Mouse (Mus musculus) embryonic facial prominence, embryonic 14.5 days (tissue): Measurements from ENCODE around the gene Hist1h2ac. TPM values are rescaled to one million over a fixed set of nuclear protein-coding genes. Genes with fewer than 3 reads are reported as not detected.
A peak's percentile ranks its signal among the peaks of the same experiment; 100 is the strongest.
"Not testable (repeated sequence)": the region's sequence is repeated elsewhere in the genome, so short reads cannot be mapped to it uniquely, and the experiment has no call there.

Source experiments
- ATAC-seq: fragments of 200-750 bp; cut with Nextera tagmentation; 2 replicates; pipeline ENCODE4 v1.8.0; 2017; ENCODE audit warnings: low read depth, moderate number of reproducible peaks, moderate TSS enrichment
- DNase-seq: peaks from one replicate; pipeline ENCODE4 v3.0.0-alpha.2; 2015; ENCODE audit warnings: low spot score
- H3K27ac ChIP-seq: fragments of 300-500 bp; sonication (generic); replicated peaks from 2 replicates; pipeline ENCODE4 v1.5.1; 2014; ENCODE audit warnings: low read depth, mild to moderate bottlenecking, low read length, moderate library complexity
- H3K27me3 ChIP-seq: fragments of 300-500 bp; sonication (generic); replicated peaks from 2 replicates; pipeline ENCODE4 v1.6.1; 2014; ENCODE audit warnings: low read length; ENCODE audit not compliant: control insufficient read depth, insufficient read depth
- H3K36me3 ChIP-seq: fragments of 300-500 bp; sonication (generic); 2 replicates; pipeline ENCODE4 v1.6.1; 2014; ENCODE audit warnings: low read length, mixed read lengths; ENCODE audit not compliant: control insufficient read depth, insufficient read depth
- H3K4me1 ChIP-seq: fragments of 300-500 bp; sonication (generic); 2 replicates; pipeline ENCODE4 v1.6.1; 2014; ENCODE audit warnings: antibody characterized with exemption, low read length; ENCODE audit not compliant: control insufficient read depth, insufficient read depth
- H3K4me2 ChIP-seq: fragments of 300-500 bp; sonication (generic); 2 replicates; pipeline ENCODE4 v1.6.1; 2014; ENCODE audit warnings: low read depth, mild to moderate bottlenecking, low read length, moderate library complexity, mixed read lengths
- H3K4me3 ChIP-seq: fragments of 300-500 bp; sonication (generic); 2 replicates; pipeline ENCODE4 v1.5.1; 2014; ENCODE audit warnings: low read depth, mild to moderate bottlenecking, low read length
- H3K9ac ChIP-seq: fragments of 300-500 bp; sonication (generic); 2 replicates; pipeline ENCODE4 v1.6.1; 2014; ENCODE audit warnings: low read depth, mild to moderate bottlenecking, low read length, moderate library complexity, mixed read lengths
- H3K9me3 ChIP-seq: fragments of 300-500 bp; sonication (generic); 2 replicates; pipeline ENCODE4 v1.6.1; 2016; ENCODE audit warnings: low read length; ENCODE audit not compliant: control insufficient read depth
- WGBS: fragments of 180-500 bp; shearing (Covaris S2); extraction: QIAGEN DNeasy Blood & Tissue Kit; methylation state at CpG from one replicate; pipeline ENCODE4 v1.1.7; 2014; 5-methylcytosine and 5-hydroxymethylcytosine counted together
- polyA plus RNA-seq: library from polyadenylated mRNA; unstranded; fragments of >200 nt; fragmentation: Nextera tagmentation; extraction: Ambion mirVana; gene quantifications from 2 replicates; pipeline ENCODE4 v1.2.1, GENCODE M21; 2014

The Hist1h2ac gene
- polyA plus RNA-seq, 1 experiment from 2014 or later = 1.3 TPM

GRCm38 (mm10) chr13:23685121-23685861, 1.5 kb upstream of the Hist1h2ac start:
- Histone ChIP-seq H3K36me3 (no peaks in the 10 kb centered on the region), H3K27me3 (no peaks in the 10 kb centered on the region), H3K4me3 (peak overlapping the region; percentile 50), H3K4me2 (peak overlapping the region; percentile 79), H3K9ac (peak overlapping the region; percentile 79), H3K27ac (peak overlapping the region; percentile 99), H3K4me1 (peaks cover 16% of the 10 kb centered on the region), H3K9me3 (no peaks in the 10 kb centered on the region)
- DNase-seq = peak; percentile 73
- no peak for ATAC-seq
- 6% methylated on average over 15 of the region's 15 CpGs for WGBS

GRCm38 (mm10) chr13:23684295-23684945, 672 bp upstream of the Hist1h2ac start:
- H3K9me3 ChIP-seq, H3K36me3 ChIP-seq, H3K27me3 ChIP-seq: not testable (repeated sequence)
- peak overlapping the region; percentile 79 for H3K4me2 ChIP-seq
- peaks cover 16% of the 10 kb centered on the region for H3K4me1 ChIP-seq
- ATAC-seq (peak; percentile 2), DNase-seq (peak; percentile 94)
- H3K9ac ChIP-seq = peak overlapping the region; percentile 79
- H3K4me3 ChIP-seq = peak overlapping the region; percentile 50
- H3K27ac ChIP-seq = peak overlapping the region; percentile 99
- WGBS = under 1% methylated on average over 9 of the region's 37 CpGs

- not testable (repeated sequence) for H3K9me3 ChIP-seq, H3K36me3 ChIP-seq, DNase-seq, H3K27me3 ChIP-seq
- ATAC-seq = peak; percentile 28
- 15% methylated on average over 10 of the region's 30 CpGs for WGBS
- Histone ChIP-seq H3K4me1 (peaks cover 16% of the 10 kb centered on the region), H3K4me2 (peak overlapping the region; percentile 68), H3K4me3 (peak overlapping the region; percentile 50), H3K27ac (peak overlapping the region; percentile 92), H3K9ac (peak overlapping the region; percentile 60)
Observed at GRCm38 (mm10) chr13:23682947-23683754, 597 bp downstream of the Hist1h2ac start.

GRCm38 (mm10) chr13:23682623-23682946, 1.2 kb downstream of the Hist1h2ac start:
- WGBS = 42% methylated on average over 1 of the region's 1 CpGs
- Histone ChIP-seq H3K36me3 (no peaks in the 10 kb centered on the region), H3K9ac (peak overlapping the region; percentile 60), H3K27ac (peak overlapping the region; percentile 92), H3K9me3 (no peaks in the 10 kb centered on the region), H3K4me1 (peaks cover 16% of the 10 kb centered on the region), H3K27me3 (no peaks in the 10 kb centered on the region), H3K4me2 (peak overlapping the region; percentile 68), H3K4me3 (peak overlapping the region; percentile 50)
- ATAC-seq (no peak), DNase-seq (no peak)

GRCm38 (mm10) chr13:23681990-23682582, 1.7 kb downstream of the Hist1h2ac start:
- WGBS = 79% methylated on average over 6 of the region's 6 CpGs
- Histone ChIP-seq H3K9me3 (no peaks in the 10 kb centered on the region), H3K9ac (no peak overlapping the region), H3K4me1 (peaks cover 16% of the 10 kb centered on the region), H3K27me3 (no peaks in the 10 kb centered on the region), H3K36me3 (no peaks in the 10 kb centered on the region), H3K4me2 (peak overlapping the region; percentile 68; the same call in 1 of the 2 replicates), H3K4me3 (no peak overlapping the region), H3K27ac (no peak overlapping the region)
- ATAC-seq = no peak
- DNase-seq = no peak

- ATAC-seq = no peak
- 71% methylated on average over 3 of the region's 3 CpGs for WGBS
- peak; percentile 3 for DNase-seq
- Histone ChIP-seq H3K4me3 (no peak overlapping the region), H3K4me2 (no peak overlapping the region), H3K27me3 (no peaks in the 10 kb centered on the region), H3K36me3 (no peaks in the 10 kb centered on the region), H3K9me3 (no peaks in the 10 kb centered on the region), H3K27ac (no peak overlapping the region), H3K9ac (no peak overlapping the region), H3K4me1 (no peaks in the 10 kb centered on the region)
Observed at GRCm38 (mm10) chr13:23662536-23662935, 21.2 kb downstream of the Hist1h2ac start.

GRCm38 (mm10) chr13:23659636-23660366, 23.9 kb downstream of the Hist1h2ac start:
- Histone ChIP-seq H3K4me3 (no peak overlapping the region), H3K9ac (no peak overlapping the region), H3K4me2 (no peak overlapping the region), H3K27ac (no peak overlapping the region), H3K9me3 (no peaks in the 10 kb centered on the region), H3K36me3 (no peaks in the 10 kb centered on the region), H3K27me3 (no peaks in the 10 kb centered on the region), H3K4me1 (no peaks in the 10 kb centered on the region)
- WGBS = 70% methylated on average over 6 of the region's 6 CpGs
- no peak for ATAC-seq
- DNase-seq = peak; percentile 7
